Mouse (Mus musculus): ENCODE data around the gene 5430427O19Rik.

DNA sequence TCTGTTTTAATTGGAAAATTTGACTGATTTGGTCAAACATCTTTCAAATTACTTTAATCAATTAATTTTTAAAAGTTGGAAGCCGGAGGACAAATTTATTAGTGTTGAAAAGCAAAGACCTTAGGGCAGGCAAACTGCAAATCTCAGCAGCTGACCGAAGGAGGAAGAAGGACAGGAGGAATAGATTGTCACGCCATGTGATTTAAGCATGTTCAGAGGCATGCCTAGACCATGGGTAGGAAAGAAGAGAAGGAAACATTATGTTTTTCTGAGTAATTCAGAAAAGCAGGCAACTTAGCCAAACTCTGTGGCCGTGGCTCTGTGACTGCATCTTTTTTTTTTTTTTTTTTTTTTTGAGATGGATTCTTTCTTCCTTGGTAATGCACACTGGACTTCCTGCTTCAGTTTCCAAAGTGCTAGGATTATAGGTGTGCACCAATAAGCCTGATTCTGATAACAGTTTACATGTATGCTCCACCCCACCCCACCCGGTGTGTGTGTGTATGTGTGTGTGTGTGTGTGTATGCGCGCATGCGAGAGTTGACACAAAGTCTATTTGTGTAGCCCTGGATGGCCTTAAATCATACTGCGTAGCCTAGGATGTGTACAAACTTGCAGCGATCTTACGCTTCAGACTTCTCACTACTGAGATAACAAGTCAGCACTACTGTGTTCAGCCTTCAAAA lies 1.4 kb downstream of the 5430427O19Rik start:
- no peak for TF ChIP-seq POLR2A (IDR thresholded peaks at IDR 0.05; ENCODE audit: insufficient read depth, low read depth, low read length)
- TF ChIP-seq CTCF (IDR thresholded peaks at IDR 0.05; ENCODE audit: insufficient read depth, low read depth, low read length): no peak
